Mouse (Mus musculus) forebrain, embryonic 16.5 days (tissue): ENCODE data around the gene Nt5dc2. TPM values are rescaled to one million over a fixed set of nuclear protein-coding genes. Genes with fewer than 3 reads are reported as not detected.

ENCODE experiments used
- ATAC-seq: fragments of 200-750 bp; cut with Nextera tagmentation; 2 replicates; pipeline ENCODE4 v1.8.0; 2017; ENCODE audit warnings: mild to moderate bottlenecking, moderate library complexity
- H3K27ac ChIP-seq: fragments of 300-500 bp; sonication (generic); 2 replicates; pipeline ENCODE4 v1.5.1; 2014; ENCODE audit warnings: low read length, control low read depth
- H3K27me3 ChIP-seq: fragments of 300-500 bp; sonication (generic); replicated peaks from 2 replicates; pipeline ENCODE4 v1.6.1; 2014; ENCODE audit warnings: low read length; ENCODE audit not compliant: control insufficient read depth, insufficient read depth
- H3K36me3 ChIP-seq: fragments of 300-500 bp; sonication (generic); 2 replicates; pipeline ENCODE4 v1.6.1; 2014; ENCODE audit not compliant: control insufficient read depth, insufficient read depth
- H3K4me1 ChIP-seq: fragments of 300-500 bp; sonication (generic); replicated peaks from 2 replicates; pipeline ENCODE4 v1.6.1; 2014; ENCODE audit warnings: low read length; ENCODE audit not compliant: control insufficient read depth, insufficient read depth
- H3K4me2 ChIP-seq: fragments of 300-500 bp; sonication (generic); 2 replicates; pipeline ENCODE4 v1.6.1; 2014; ENCODE audit warnings: mild to moderate bottlenecking, low read length, control low read depth
- H3K4me3 ChIP-seq: fragments of 300-500 bp; sonication (generic); replicated peaks from 2 replicates; pipeline ENCODE4 v1.5.1; 2014; ENCODE audit warnings: mild to moderate bottlenecking, low read length, control low read depth
- H3K9ac ChIP-seq: fragments of 300-500 bp; sonication (generic); replicated peaks from 2 replicates; pipeline ENCODE4 v1.6.1; 2014; ENCODE audit warnings: low read depth, low read length, control low read depth
- H3K9me3 ChIP-seq: fragments of 300-500 bp; sonication (generic); 2 replicates; pipeline ENCODE4 v1.6.1; 2016; ENCODE audit warnings: low read length; ENCODE audit not compliant: control insufficient read depth
- WGBS: fragments of 180-500 bp; shearing (Covaris S2); extraction: QIAGEN DNeasy Blood & Tissue Kit; methylation state at CpG from one replicate; pipeline ENCODE4 v1.1.7; 2014; 5-methylcytosine and 5-hydroxymethylcytosine counted together
- polyA plus RNA-seq: library from polyadenylated mRNA; unstranded; fragments of >200 nt; fragmentation: Nextera tagmentation; extraction: Ambion mirVana; gene quantifications from 2 replicates; pipeline ENCODE4 v1.2.1, GENCODE M21; 2015

The Nt5dc2 gene
- polyA plus RNA-seq, 1 experiment from 2014 or later = 146 TPM

DNA sequence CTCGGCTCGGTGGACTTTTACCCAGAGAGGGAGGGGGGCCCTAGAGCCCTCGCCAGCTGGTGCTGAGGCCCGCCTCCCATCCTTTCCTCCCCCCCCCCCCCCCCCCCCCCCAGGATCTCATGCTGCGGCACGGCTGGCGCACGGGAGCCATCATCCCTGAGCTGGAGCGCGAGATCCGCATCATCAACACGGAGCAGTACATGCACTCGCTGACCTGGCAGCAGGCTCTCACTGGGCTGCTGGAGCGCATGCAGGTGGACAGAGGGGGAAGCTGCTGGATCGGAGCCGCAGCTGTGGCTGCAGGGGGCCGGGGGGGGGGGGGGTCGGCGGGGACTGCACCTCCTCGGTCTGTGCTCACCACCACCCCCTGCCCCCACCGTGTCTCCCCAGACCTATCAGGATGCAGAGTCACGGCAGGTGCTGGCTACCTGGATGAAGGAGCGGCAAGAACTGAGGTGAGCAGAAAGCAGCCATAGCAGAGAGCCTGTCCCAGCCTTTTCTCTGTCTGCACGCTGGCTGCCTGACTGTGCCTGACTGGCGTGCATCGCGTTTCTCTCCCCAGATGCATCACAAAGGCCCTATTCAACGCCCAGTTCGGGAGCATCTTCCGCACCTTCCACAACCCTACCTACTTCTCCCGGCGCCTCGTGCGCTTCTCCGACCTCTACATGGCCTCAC lies 7.5 kb downstream of the Nt5dc2 start:
- Histone ChIP-seq H3K27me3 (no peaks in the 10 kb centered on the region), H3K4me2 (no peak overlapping the region), H3K9me3 (no peaks in the 10 kb centered on the region), H3K4me1 (peaks cover 14% of the 10 kb centered on the region), H3K27ac (no peak overlapping the region), H3K9ac (no peak overlapping the region), H3K4me3 (no peak overlapping the region), H3K36me3 (no peaks in the 10 kb centered on the region; the same call in 1 of the 2 replicates)
- no peak for ATAC-seq
- 83% methylated on average over 19 of the region's 35 CpGs for whole genome bisulfite sequencing

DNA sequence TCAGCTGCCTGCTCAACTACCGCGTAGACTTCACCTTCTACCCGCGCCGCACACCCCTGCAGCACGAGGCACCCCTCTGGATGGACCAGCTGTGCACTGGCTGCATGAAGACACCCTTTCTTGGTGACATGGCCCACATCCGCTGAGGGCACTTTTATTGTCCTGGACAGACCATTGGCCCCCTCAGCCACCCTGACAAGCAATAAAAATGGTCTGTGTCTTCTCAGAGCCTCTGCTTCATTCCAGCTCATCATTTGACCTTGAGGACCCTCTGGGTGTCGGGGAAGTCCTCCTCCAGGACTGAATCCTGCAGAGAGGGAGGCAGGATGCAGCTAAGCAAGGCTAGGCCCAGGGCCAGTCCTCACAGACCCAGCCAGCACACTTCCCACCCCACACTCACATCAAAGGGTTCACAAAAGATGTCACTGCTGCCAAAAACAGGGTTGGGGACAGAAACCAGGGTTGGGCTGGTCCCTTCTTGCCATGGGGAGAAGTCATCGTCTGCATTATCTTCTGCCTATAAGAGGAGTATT lies 8.1 kb downstream of the Nt5dc2 start:
- no peaks in the 10 kb centered on the region for H3K27me3 ChIP-seq
- H3K4me2 ChIP-seq = no peak overlapping the region
- H3K9ac ChIP-seq = no peak overlapping the region
- no peaks in the 10 kb centered on the region for H3K9me3 ChIP-seq
- no peak overlapping the region for H3K4me3 ChIP-seq
- ATAC-seq = no peak
- WGBS = 93% methylated on average over 9 of the region's 9 CpGs
- peaks cover 8% of the 10 kb centered on the region for H3K4me1 ChIP-seq
- no peaks in the 10 kb centered on the region; the same call in 1 of the 2 replicates for H3K36me3 ChIP-seq
- no peak overlapping the region for H3K27ac ChIP-seq

- Histone ChIP-seq H3K4me3 (no peak overlapping the region), H3K27me3 (no peaks in the 10 kb centered on the region), H3K9me3 (no peaks in the 10 kb centered on the region), H3K4me2 (no peak overlapping the region), H3K27ac (no peak overlapping the region), H3K4me1 (peaks cover 1% of the 10 kb centered on the region; the same call in 1 of the 2 replicates), H3K9ac (no peak overlapping the region), H3K36me3 (no peaks in the 10 kb centered on the region; the same call in 1 of the 2 replicates)
- 90% methylated on average over 12 of the region's 12 CpGs for WGBS
- ATAC-seq = no peak
Measured at GRCm38 (mm10) chr14:31139666-31140065, 8.8 kb downstream of the Nt5dc2 start.

GRCm38 (mm10) chr14:31140141-31140540 lies 9.3 kb downstream of the Nt5dc2 start:
- H3K9me3 ChIP-seq = no peaks in the 10 kb centered on the region
- H3K36me3 ChIP-seq = no peaks in the 10 kb centered on the region; the same call in 1 of the 2 replicates
- H3K27me3 ChIP-seq = no peaks in the 10 kb centered on the region
- ATAC-seq = no peak
- no peak overlapping the region for H3K4me2 ChIP-seq
- H3K4me1 ChIP-seq = no peaks in the 10 kb centered on the region
- no peak overlapping the region for H3K27ac ChIP-seq
- no peak overlapping the region for H3K4me3 ChIP-seq
- WGBS = 90% methylated on average over 15 of the region's 15 CpGs
- no peak overlapping the region for H3K9ac ChIP-seq

DNA sequence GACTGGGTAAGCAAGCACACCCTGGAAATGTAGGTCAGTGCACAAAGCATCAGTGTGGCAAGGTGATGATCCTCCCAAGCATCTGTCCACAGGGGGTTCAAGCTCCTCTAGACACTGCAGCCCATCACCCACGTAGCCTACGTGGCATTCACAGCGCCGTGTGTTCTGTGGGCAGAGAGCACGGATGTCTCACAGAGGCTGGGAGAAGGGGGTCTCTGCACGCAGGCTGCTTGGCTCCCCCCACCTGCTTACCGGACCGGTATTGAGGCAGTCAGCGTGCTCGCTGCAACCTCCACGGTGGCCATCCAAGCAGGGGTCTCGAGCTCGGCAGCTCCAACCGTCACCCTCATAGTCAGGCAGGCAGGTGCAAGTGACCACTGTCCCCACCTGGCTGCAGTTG lies 10.2 kb downstream of the Nt5dc2 start:
- Histone ChIP-seq H3K9ac (no peak overlapping the region), H3K27ac (no peak overlapping the region), H3K4me3 (no peak overlapping the region), H3K9me3 (no peaks in the 10 kb centered on the region), H3K36me3 (no peaks in the 10 kb centered on the region; the same call in 1 of the 2 replicates), H3K4me1 (no peaks in the 10 kb centered on the region), H3K4me2 (no peak overlapping the region), H3K27me3 (no peaks in the 10 kb centered on the region)
- 96% methylated on average over 14 of the region's 14 CpGs for whole genome bisulfite sequencing
- ATAC-seq = no peak

- H3K4me1 ChIP-seq = no peaks in the 10 kb centered on the region
- H3K36me3 ChIP-seq = no peaks in the 10 kb centered on the region
Measured at GRCm38 (mm10) chr14:31145694-31146093, 14.8 kb downstream of the Nt5dc2 start.

GRCm38 (mm10) chr14:31160196-31161150 lies 29.6 kb downstream of the Nt5dc2 start:
- Histone ChIP-seq H3K27me3 (no peaks in the 10 kb centered on the region), H3K4me3 (no peak overlapping the region), H3K27ac (no peak overlapping the region), H3K4me1 (peaks cover 5% of the 10 kb centered on the region; the same call in 1 of the 2 replicates), H3K9ac (no peak overlapping the region), H3K36me3 (no peaks in the 10 kb centered on the region), H3K9me3 (no peaks in the 10 kb centered on the region), H3K4me2 (no peak overlapping the region)
- no peak for ATAC-seq
- 83% methylated on average over 27 of the region's 27 CpGs for WGBS

More at GRCm38 (mm10) chr14:31145694-31146093, 14.8 kb downstream of the Nt5dc2 start:
- H3K9me3 ChIP-seq = no peaks in the 10 kb centered on the region
- no peak overlapping the region for H3K27ac ChIP-seq
- no peak overlapping the region for H3K4me3 ChIP-seq
- no peaks in the 10 kb centered on the region for H3K27me3 ChIP-seq
- H3K4me2 ChIP-seq = no peak overlapping the region
- no peak overlapping the region for H3K9ac ChIP-seq
- no peak for ATAC-seq
- WGBS = 92% methylated on average over 11 of the region's 11 CpGs

DNA sequence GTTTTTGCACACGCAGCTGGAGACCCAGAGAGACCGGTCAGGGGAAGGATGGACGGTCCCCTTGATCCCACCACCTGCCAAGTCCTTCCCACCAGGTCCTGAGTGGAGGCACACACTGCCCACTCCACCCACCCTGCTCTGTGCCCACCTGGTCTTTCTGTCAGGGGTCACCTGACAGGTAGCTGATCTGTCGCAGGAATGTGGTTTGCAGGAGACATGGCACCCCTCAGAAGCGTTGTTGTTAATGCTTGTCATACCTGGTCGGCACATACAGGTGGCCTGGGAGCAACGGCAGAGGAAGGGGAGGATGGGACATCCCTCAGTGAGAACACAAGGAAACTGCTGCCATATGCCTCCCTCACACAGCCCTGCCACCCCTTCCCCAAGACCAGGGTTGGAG lies 30.3 kb downstream of the Nt5dc2 start:
- 91% methylated on average over 7 of the region's 7 CpGs for WGBS
- Histone ChIP-seq H3K36me3 (no peaks in the 10 kb centered on the region), H3K4me2 (no peak overlapping the region), H3K4me1 (peaks cover 5% of the 10 kb centered on the region; the same call in 1 of the 2 replicates), H3K9me3 (no peaks in the 10 kb centered on the region), H3K9ac (no peak overlapping the region), H3K27me3 (no peaks in the 10 kb centered on the region), H3K4me3 (no peak overlapping the region), H3K27ac (no peak overlapping the region)
- ATAC-seq = no peak

DNA sequence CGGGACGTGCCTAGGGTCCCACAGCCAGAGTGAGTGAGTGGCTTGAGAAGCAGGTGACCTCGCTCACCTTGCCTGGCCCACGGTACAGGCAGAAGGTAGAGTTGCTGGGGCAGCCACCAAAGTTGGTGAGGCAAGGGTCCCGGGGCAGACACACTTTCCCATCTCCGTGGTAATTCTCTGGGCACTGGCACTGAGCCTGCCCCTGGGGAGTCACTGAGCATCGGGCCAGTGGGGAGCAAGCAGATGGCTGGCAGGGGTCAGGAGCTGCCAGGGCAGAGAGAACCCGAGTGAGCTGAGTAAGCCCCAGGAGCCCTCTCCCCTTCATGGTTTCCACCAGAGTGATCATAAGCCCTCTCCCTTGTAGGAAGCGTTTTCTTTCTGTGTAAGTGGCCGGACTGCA lies 30.8 kb downstream of the Nt5dc2 start:
- H3K36me3 ChIP-seq = no peaks in the 10 kb centered on the region
- no peaks in the 10 kb centered on the region for H3K9me3 ChIP-seq
- no peak overlapping the region for H3K4me3 ChIP-seq
- no peak overlapping the region for H3K4me2 ChIP-seq
- H3K4me1 ChIP-seq = peaks cover 7% of the 10 kb centered on the region
- 53% methylated on average over 10 of the region's 10 CpGs for WGBS
- no peak for ATAC-seq
- H3K9ac ChIP-seq = no peak overlapping the region
- no peak overlapping the region for H3K27ac ChIP-seq
- H3K27me3 ChIP-seq = no peaks in the 10 kb centered on the region
